ENCODE assay signal across 25 mouse cellular contexts in genomic region chr5:38540898-38541297, GRCm38 (mm10).
"Had no signal": no experiment of that assay in that cellular context is flagged by ENCODE, and none has a peak within 500 bp of the region (broad histone marks: within the 10 kb centered on the region; RNA-seq: fewer than 3 reads in every experiment).

No protein-coding gene starts in this region.

- H3K4me3 ChIP-seq: heart, embryonic 10.5 days; heart, embryonic 12.5 days; hindbrain, embryonic 10.5 days; hindbrain, embryonic 12.5 days; intestine, embryonic 15.5 days; kidney, embryonic 15.5 days; limb, embryonic 13.5 days; limb, embryonic 15.5 days had no signal

- H3K27ac ChIP-seq: heart, embryonic 10.5 days; hindbrain, embryonic 10.5 days; hindbrain, embryonic 12.5 days; hindbrain, embryonic 14.5 days; intestine, embryonic 15.5 days; kidney, embryonic 15.5 days; kidney, postnatal 0 days; limb, embryonic 13.5 days; limb, embryonic 15.5 days; liver, embryonic 14.5 days had no signal

- DNase-seq: gastrocnemius, postnatal 10 days; gastrocnemius, postnatal 25 days; heart, postnatal 10 days; heart, postnatal 4 days; kidney, adult 18-20 months; kidney, adult 9 months; kidney, postnatal 14 days; kidney, postnatal 36 days; layer of hippocampus, adult 9-11 months; layer of hippocampus, postnatal 36 days; left cerebral cortex, postnatal 4 days had no signal

- H3K9ac ChIP-seq: heart, embryonic 12.5 days; hindbrain, embryonic 12.5 days; hindbrain, embryonic 14.5 days; intestine, embryonic 15.5 days; kidney, embryonic 15.5 days; limb, embryonic 13.5 days; limb, embryonic 15.5 days; liver, embryonic 14.5 days had no signal

- ATAC-seq: hindbrain, embryonic 16.5 days; inflammation-experienced regulatory T-cells, adult 6 months; intestine, embryonic 15.5 days; intestine, postnatal 0 days had no signal

- H3K4me1 ChIP-seq: hindbrain, embryonic 10.5 days; hindbrain, embryonic 12.5 days; intestine, embryonic 15.5 days; kidney, embryonic 15.5 days had no signal

- H3K27me3 ChIP-seq: heart, embryonic 12.5 days; hindbrain, embryonic 12.5 days; intestine, embryonic 15.5 days; kidney, embryonic 15.5 days; limb, embryonic 13.5 days; limb, embryonic 15.5 days had no signal

- H3K4me2 ChIP-seq: heart, embryonic 12.5 days; hindbrain, embryonic 12.5 days; hindbrain, embryonic 14.5 days; intestine, embryonic 15.5 days; kidney, embryonic 15.5 days; limb, embryonic 13.5 days; limb, embryonic 15.5 days had no signal

- H3K9me3 ChIP-seq: heart, embryonic 10.5 days; heart, embryonic 12.5 days; hindbrain, embryonic 10.5 days; hindbrain, embryonic 12.5 days; intestine, embryonic 15.5 days; kidney, embryonic 15.5 days; limb, embryonic 13.5 days; limb, embryonic 15.5 days had no signal
